Mouse (Mus musculus): ENCODE data around the gene BC049352. TPM values are rescaled to one million over a fixed set of nuclear protein-coding genes. Genes with fewer than 3 reads are reported as not detected.
A peak's percentile ranks its signal among the peaks of the same experiment; 100 is the strongest.

Gene BC049352
- under 1 TPM; 0.47 to 0.56 TPM for total RNA-seq (2021)

DNA sequence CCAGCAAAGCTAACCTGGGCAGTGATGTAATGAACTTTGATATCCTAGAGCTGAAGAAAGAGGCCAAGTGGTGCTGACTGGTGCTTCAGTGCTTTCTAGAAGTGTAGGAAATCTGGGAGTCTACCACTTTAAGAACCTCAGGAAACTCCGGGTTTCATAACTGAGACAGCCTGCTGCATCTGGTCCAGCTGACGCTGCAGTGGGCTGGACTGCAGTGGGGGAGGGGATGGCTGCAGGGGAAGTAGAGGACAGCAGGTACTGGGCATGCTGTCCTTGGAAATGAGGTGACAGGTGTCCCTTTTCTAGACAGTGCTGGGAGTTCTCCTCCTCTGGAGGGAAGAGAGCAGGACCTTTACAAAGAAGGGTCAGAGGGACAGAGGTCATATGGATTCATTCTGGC, at the start of gene BC049352:
Gene BC049352, plus strand, starts transcription at position 238 of the 400 bp plus-strand sequence.
- no peak for DNase-seq (ENCODE audit: extremely low spot score in 1 of 2, low spot score in 1 of 2)

GRCm38 (mm10) chr9:45133484-45134310, 48.1 kb upstream of the BC049352 start:
- no peak for DNase-seq (ENCODE audit: extremely low spot score in 1 of 2, low spot score in 1 of 2)

DNA sequence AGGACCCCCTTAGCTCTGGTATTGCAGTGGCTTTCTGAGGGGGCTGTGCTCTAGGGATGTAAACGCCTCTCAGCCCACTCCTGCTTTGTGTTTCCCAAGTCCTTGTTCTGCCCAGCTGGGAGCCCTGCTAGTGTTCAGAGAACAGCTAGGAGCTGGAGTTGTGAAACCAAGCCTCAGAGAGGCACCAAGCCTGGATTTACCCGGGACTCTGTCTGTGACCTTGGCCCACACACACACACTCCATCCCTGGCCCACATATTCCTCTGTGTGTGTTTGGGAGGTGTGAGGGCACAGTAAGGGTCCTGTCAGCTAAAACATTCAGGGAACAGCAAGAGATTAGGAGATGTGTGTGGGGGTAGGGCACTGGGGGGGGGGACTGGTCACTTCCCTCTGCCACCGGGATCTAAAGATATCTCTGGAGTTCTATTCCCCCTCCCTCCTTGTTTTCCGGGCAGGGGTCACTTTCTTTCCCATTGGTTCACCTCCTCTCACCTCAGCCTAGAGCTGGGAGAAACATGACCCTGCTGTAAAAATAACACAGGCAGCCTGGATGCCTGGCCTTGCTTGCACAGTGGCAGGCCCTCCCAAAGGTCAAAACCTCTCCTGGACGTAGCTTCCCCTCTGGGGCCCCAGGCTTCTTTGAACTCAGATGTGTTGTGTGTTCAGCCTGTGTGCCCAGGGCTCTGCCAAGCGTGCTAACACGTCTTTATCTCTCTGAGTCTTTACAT, 45.2 kb upstream of the BC049352 start:
- DNase-seq (ENCODE audit: extremely low spot score in 1 of 2, low spot score in 1 of 2), result no peak

DNA sequence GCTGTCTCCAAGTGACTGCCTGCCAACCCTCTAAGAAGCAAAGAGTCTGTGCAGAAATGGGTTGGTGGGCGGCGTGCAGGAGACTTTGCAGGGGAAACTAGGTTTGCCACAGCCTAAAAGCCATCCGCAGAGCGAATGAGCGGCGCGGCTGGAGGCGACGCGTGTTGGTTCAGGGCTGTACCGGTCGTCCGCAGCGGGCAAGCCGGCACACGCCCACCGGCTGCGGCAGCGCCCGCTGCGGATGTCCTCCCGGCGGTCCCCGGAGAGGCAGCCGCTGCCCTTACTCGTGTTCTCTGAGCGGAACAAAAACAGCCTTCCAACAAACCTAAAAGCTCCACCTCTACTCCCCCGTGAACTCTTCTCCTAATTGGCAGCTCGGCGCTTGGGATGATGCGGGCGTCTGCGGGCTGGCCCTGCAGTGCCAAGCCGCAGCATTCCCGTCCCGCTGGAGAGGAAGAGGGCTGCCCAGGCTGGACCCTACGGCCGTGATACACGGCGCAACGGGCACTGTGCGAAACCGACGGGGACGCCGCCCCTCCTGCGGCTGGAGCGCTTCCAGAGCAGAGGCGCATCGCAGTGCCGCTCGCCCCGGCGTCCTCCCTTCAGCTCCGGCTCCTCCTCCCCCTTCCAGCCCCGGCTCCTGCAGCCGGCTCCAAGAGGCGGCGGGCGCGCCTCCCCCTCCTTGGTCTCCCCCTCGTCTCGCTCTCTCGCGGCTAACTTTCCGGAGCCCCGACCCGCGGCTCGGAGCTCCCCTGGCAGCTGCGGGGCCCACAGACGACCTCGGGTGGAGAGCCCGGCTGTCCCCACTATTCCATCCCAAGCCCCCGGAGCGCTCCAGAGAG, 43.4 kb upstream of the BC049352 start, which contains the start of gene Scn4b:
Gene Scn4b, plus strand, starts transcription at position 205 of the 842 bp plus-strand sequence.
- DNase-seq (ENCODE audit: extremely low spot score in 1 of 2, low spot score in 1 of 2), result no peak

DNA sequence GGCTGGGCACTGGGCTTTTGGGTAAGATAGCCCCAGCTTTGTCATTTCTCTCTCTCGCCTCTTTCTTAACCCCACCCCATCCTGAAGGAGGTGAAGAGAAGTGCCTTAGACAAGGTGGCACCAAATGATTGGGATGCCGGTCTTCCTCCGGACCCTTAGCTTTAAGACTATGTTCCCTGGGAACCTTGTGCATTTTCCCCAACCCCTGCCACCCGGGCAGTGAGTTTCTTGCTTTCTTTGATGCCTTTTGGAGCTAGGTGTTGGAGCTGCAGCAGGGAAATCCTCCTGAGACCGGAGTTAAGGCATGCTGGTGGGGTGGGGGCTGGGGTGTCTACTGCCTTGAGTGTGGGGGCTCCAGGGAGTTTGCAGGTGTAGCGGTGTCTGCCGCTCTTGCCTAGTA, 42.7 kb upstream of the BC049352 start:
- DNase-seq (ENCODE audit: extremely low spot score in 1 of 2, low spot score in 1 of 2), result no peak

- DNase-seq (ENCODE audit: extremely low spot score in 1 of 2, low spot score in 1 of 2), result no peak
Observed at GRCm38 (mm10) chr9:45140945-45141344, 40.9 kb upstream of the BC049352 start.

DNA sequence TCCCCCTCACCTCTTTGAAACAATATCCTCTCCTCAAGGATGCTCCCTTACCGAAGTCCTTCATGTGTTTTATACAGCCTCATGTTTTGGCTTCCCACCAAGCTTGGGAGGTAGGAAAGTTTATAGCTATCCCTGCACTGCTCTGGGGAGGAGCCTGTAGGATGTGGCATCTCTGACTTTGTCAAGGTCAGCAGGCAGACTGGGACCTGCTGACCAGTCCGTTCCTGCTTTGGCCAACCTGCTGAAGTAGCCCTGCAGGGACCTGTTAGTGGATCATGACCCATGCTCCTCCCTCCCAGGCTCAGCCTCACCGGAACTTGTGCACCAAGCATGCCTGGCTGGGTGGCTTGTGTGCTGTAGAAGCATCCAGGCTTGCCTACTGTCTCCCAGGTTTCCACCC, 39.1 kb upstream of the BC049352 start:
- DNase-seq (ENCODE audit: extremely low spot score in 1 of 2, low spot score in 1 of 2), result no peak

DNA sequence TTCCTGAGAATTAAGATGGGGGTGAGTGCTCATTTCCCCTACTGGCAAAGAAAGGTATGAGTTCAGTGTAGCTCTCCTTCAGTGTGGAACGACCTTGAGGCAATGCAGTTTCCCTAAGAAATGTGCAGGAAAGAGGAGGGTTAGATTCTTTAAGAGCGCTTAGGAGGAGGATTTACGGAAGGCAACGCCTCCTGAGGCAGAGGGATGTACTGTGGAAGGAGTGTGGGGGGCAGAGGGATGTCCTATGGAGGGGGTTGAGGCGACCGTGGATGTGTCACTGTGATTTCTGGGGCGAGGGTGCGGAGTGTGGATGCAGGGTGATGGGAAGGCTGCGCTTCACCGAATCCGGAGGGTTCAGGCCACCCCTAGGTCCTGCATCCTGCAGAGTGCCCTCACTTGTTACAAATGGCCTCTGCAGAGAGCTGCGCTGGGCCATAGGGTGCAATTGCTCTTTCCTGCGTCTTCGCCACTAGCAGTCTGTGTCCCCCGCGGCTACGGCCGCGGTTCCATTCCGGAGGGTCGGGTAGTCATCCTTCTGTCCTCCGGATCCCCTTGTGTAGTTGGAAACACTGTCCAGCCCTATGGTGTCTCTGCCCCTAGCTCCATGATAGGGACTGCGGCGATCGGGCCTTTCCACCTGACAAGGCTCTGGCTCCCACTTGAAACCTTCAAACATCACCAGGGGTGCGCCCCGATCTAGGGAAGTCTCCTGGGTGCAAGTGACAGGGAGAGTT, 36.1 kb upstream of the BC049352 start:
- DNase-seq (ENCODE audit: extremely low spot score in 1 of 2, low spot score in 1 of 2), result peak in 1 of 2 experiments; percentile 22

GRCm38 (mm10) chr9:45146267-45146597, 35.6 kb upstream of the BC049352 start:
- DNase-seq (ENCODE audit: extremely low spot score in 1 of 2, low spot score in 1 of 2), result peak; percentile 73 to 90

GRCm38 (mm10) chr9:45150933-45151332, 30.9 kb upstream of the BC049352 start:
- no peak for DNase-seq (ENCODE audit: extremely low spot score in 1 of 2, low spot score in 1 of 2)

DNA sequence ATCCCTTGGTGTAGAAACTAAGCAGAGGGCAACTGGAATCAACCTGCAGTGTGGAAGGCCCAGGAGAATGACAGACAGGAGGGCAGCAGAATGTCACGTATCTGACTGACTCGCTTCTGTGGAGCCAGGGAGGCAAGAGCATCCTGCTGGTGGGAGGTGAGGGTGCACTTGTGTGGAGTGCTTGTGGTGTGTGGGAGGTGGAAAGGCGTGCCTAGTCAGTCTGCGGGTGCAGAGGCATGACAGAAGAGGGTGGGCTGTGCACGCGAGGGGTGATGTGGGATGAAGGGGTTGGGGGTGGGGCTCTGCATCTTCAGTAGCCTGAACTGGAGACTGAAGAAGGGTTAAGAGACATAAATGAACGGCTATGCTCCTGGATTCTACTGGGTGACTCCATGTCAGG, 28.4 kb upstream of the BC049352 start:
- DNase-seq (ENCODE audit: extremely low spot score in 1 of 2, low spot score in 1 of 2), result no peak

DNA sequence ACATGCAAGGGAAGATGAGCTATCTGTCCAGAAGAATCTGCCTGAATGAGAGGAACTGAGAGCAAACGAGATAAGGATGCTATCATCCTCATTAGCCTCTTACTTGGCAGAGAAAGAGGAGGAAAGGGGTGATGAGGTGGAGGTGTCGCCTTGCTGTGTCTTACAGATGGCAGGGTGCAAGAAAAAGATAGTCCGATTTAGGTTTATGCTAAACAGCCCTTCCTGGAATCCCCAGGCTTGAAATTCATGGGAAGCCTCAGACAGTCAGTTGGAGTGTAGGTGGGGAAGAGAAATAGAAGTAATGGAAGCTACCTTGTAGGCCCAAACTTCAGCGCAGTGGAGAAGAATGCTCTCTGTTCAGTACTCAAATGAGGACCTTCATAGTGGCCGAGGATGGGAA, 13.9 kb upstream of the BC049352 start:
- DNase-seq (ENCODE audit: extremely low spot score in 1 of 2, low spot score in 1 of 2), result no peak

GRCm38 (mm10) chr9:45170150-45170549, 11.7 kb upstream of the BC049352 start:
- no peak for DNase-seq (ENCODE audit: extremely low spot score in 1 of 2, low spot score in 1 of 2)

DNA sequence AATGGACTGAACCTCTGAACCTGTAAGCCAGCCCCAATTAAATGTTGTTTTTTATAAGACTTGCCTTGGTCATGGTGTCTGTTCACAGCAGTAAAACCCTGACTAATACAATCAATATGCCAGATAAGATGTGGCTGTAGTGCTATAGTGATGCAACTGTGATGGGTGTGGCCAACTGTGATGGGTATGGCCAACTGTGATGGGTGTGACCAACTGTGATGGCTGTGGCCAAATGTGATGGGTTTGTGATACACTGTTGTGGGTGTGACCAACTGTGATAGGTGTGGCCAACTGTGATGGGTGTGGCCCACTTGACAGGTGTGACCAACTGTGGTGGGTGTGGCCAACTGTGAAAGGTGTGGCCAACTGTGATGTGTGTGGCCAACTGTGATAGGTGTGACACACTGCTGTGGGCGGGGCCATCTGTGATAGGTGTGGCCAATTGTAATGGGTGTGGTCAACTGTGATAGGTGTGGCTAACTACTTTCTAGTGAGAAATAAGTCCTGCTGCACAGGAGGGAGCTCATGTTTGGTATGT, 10.7 kb upstream of the BC049352 start:
- DNase-seq (ENCODE audit: extremely low spot score in 1 of 2, low spot score in 1 of 2), result no peak

- no peak for DNase-seq (ENCODE audit: extremely low spot score in 1 of 2, low spot score in 1 of 2)
Observed at GRCm38 (mm10) chr9:45173475-45173874, 8.3 kb upstream of the BC049352 start.

DNA sequence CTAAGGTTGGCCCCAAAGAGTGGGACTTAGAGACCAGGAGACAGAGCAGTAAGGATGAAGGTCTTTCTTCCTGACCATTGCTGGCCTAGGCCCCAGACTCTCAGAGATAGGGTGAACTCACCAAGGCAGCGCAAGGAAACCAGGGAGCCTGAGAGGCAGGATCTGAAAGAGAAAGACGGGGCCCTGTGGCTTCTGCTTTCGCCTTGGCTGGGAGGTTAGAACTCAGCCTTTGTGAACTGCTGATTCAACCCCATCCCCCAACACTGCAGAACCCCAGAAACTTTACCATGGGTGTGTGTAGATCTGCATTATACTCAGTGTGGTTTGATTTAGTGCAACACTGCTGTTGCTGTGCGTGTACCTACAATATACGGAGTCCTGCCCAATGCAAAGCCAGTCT, 2.5 kb upstream of the BC049352 start:
- no peak for DNase-seq (ENCODE audit: extremely low spot score in 1 of 2, low spot score in 1 of 2)

GRCm38 (mm10) chr9:45182521-45182920, 714 bp downstream of the BC049352 start:
- DNase-seq (ENCODE audit: extremely low spot score in 1 of 2, low spot score in 1 of 2), result no peak

DNA sequence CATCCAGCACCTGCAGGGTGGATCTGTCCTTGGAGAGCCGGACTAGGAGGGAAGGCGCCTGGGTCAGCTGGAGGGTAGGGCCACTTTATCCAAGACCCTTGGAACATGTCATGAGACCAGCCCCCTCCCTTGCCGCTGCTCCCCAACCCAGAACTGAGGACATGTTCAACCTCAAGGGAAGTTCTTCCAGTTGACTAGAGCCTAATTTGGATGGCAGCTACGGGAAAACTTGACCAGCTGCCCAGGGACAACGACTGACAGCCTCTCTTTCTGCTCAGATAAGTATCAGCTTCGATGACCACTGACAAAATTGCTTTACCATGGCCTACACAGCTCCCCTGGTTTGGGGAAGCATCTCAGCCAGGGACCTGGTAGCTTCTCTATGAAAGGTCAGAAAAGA, 1.5 kb downstream of the BC049352 start:
- no peak for DNase-seq (ENCODE audit: extremely low spot score in 1 of 2, low spot score in 1 of 2)

DNA sequence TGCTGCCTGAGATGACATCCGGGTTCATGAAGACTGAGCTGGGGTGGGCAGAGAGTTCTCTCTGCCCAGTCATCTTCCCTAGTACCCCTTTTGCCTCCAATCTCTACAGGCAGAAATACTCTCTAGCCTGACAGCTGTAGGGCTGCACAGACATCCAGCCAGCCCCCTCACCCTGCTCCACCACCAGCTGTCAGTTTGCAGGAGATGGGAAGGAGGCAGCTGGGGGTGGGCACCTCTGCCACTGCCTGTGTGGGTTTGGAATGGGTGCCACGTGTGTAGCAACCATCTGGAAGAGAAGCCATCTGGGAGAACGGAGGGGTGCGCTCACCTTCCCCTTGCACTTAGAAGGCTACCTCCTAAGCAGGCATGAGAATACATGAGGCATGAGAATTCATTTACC, 3.4 kb downstream of the BC049352 start:
- no peak for DNase-seq (ENCODE audit: extremely low spot score in 1 of 2, low spot score in 1 of 2)

Measured in layer of hippocampus, postnatal 25 days (tissue).